Mouse (Mus musculus): ENCODE results near the gene Cyp2c23.

DNA sequence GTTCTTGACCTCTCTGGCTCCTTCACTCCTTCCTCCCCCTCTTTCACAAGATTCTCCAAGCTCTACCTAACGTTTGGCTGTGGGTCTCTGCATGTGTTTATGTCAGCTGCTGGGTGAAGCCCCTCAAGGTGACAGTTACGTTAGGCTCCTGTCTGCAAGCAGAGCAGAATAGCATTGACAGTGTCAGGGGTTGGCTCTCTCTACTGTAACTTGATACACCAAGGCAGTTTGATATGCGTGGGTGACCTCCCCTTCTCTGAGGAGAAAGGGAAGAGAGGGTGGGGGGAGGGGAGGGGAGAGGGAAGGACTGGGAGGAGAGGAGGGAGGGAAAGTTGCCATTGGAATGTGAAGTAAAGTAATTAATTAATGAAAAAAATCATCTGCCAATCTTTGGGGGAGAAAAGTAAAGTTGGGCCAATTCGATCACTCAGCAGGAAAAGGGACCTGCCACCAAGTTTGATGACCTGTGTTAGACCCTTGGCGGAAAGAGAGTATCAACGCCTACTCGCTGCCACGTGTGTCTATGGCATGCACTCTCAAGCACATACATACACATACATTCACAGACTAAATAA is 2.0 kb downstream of the Cyp2c23 start:
- no peak for TF ChIP-seq CTCF (IDR thresholded peaks at IDR 0.05; ENCODE audit: control insufficient read depth, insufficient read depth, low read length)
- no peak for TF ChIP-seq POLR2A (IDR thresholded peaks at IDR 0.05; ENCODE audit: borderline replicate concordance, control insufficient read depth, low read depth, low read length)
